Mouse (Mus musculus): Measurements from ENCODE around the gene Impad1.

DNA sequence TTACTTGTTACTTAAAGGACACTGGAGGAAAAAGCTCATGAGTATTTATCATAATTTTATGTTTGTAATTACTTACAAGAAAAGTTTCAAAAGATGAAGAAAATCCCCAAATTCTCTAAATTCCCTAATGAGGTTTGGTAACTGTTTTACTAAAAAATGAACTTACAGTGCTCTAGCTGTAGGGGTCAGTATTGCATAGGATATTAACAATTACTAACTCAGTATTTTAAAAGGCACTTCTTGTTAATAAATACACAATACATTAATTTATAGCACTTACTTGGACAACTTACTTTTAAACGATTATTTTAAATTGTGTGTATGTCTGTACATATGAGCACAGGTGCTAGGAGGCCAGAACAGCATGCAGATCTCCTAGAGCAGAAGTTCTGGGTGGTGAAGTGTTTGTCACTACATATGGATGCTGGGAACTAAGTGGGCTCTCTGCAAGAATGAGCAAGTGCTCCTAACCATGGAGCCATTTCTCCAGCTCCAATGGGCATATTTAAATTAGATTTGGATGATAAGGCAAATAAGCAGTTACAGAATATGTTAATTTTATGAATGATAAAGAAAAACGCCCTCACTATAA is 21.5 kb downstream of the Impad1 start:
- no peak for TF ChIP-seq EP300 (IDR thresholded peaks at IDR 0.05)
- peak; percentile 68 for TF ChIP-seq CTCF (IDR thresholded peaks at IDR 0.05)
